Mouse (Mus musculus) common myeloid progenitor, adult 5-6 weeks (primary cell): ENCODE results near the gene Isy1. TPM values are rescaled to one million over a fixed set of nuclear protein-coding genes. Genes with fewer than 3 reads are reported as not detected.

Experiments
- ATAC-seq: replicated peaks from 2 replicates; pipeline ENCODE4 v1.8.0; 2016; ENCODE audit warnings: low read depth, mild to moderate bottlenecking, moderate TSS enrichment, inconsistent platforms; ENCODE audit not compliant: poor library complexity, severe bottlenecking
- total RNA-seq: library from RNA; stranded (forward); fragments of 200-1000, 187-1606 nt; gene quantifications from 2 replicates; pipeline ENCODE4 v1.2.3, GENCODE M21; 2017

Gene Isy1
- total RNA-seq, 1 experiment from 2014 or later = 162 TPM

- peak; percentile 73 for ATAC-seq
Measured at GRCm38 (mm10) chr6:87806028-87806427, 32.6 kb downstream of the Isy1 start.

GRCm38 (mm10) chr6:87805448-87805847 is 33.1 kb downstream of the Isy1 start:
- ATAC-seq = no peak

GRCm38 (mm10) chr6:87804886-87805285 is 33.7 kb downstream of the Isy1 start:
- ATAC-seq = no peak

DNA sequence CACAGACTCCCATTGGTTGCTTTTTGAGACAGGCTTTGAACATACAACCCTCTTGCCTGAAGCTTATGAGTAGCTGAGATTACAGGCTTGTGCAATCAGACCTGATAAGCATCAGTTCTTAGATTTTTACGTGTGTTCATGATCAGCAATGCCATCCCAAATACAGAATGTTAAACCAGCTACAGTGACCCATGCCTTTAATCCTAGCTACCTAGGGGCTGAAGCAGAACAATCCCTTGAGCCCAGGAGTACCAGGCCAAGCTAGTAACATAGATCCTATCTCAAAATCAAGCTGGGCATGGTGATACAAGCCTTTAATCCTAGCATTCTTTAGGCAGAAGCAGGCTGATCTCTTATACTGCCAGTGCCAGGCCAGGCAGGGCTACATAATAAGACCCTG is 34.6 kb downstream of the Isy1 start:
- no peak for ATAC-seq

GRCm38 (mm10) chr6:87802462-87802861 is 36.1 kb downstream of the Isy1 start:
- ATAC-seq = no peak

- ATAC-seq = peak; percentile 42; the same call in 1 of the 2 replicates
Measured at GRCm38 (mm10) chr6:87799576-87799975, 39.0 kb downstream of the Isy1 start.

DNA sequence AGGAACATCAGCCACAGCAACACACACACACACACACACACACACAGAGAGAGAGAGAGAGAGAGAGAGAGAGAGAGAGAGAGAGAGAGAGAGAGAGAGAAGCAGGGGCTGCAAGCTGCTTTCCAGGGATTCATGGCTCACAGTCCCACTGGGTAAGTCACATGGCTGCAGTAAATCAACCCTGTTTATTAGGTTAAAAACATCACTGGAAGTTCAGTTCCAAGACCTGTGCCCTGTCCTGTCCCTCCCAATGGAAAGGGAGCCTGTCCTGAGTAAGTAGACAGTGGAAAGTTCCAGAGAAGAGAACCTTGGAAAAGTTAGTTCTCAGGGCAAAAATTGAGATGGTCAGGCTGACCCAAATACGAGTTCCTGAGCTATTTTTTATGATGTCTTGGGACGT is 41.3 kb downstream of the Isy1 start:
- no peak for ATAC-seq

DNA sequence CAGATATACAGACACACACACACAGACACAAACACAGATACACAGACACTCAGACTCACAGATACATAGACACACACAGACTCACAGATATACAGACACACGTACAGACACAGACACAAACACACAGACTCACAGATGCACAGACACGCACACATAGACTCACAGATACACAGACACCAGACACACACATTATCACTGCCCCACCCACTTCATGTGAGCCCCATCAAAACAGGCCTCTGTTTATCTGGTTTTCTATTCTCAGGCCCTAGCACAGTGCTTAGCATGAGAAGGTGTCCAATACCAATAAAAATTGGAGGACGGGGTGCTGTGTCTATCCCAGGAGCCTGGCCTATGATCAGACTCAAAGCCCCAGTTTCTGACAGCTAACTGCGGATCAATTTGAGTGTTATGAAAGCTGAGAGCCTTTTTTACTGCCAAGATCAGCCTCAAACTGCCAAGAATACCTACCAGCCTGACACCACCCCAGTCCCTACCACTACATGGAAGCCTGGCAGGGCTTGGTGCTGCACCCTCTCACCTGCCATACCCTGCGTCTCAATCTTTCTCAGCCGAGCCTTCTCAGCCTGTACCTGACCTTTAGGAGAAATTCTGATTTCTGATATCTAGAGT is 42.2 kb downstream of the Isy1 start:
- no peak for ATAC-seq

- ATAC-seq = no peak
Measured at GRCm38 (mm10) chr6:87795385-87796150, 43.0 kb downstream of the Isy1 start.

- ATAC-seq = no peak
Measured at GRCm38 (mm10) chr6:87793821-87794510, 44.6 kb downstream of the Isy1 start.

- ATAC-seq = no peak
Measured at GRCm38 (mm10) chr6:87791826-87792225, 46.8 kb downstream of the Isy1 start.

GRCm38 (mm10) chr6:87790779-87791480 is 47.7 kb downstream of the Isy1 start:
- peak; percentile 79 for ATAC-seq

DNA sequence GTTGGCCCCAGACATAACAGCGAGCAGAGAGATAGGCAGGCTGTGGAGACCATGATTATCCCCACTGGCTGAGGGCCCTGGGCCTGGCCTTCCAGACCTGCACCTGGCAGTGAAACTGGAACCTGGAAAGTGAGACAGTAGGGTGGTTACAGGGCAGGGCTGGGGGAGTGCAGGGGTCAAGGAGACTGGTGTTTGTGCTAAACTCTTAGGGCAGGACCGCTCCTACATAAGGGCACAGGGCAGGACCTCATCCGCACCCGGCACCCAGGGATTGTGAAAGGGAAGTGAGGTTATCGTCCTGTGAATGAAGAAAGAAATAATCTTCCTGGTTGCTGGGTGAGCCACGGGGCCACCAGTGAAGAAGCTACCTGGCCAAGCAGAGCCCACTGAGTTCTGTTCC is 48.8 kb downstream of the Isy1 start:
- no peak for ATAC-seq

DNA sequence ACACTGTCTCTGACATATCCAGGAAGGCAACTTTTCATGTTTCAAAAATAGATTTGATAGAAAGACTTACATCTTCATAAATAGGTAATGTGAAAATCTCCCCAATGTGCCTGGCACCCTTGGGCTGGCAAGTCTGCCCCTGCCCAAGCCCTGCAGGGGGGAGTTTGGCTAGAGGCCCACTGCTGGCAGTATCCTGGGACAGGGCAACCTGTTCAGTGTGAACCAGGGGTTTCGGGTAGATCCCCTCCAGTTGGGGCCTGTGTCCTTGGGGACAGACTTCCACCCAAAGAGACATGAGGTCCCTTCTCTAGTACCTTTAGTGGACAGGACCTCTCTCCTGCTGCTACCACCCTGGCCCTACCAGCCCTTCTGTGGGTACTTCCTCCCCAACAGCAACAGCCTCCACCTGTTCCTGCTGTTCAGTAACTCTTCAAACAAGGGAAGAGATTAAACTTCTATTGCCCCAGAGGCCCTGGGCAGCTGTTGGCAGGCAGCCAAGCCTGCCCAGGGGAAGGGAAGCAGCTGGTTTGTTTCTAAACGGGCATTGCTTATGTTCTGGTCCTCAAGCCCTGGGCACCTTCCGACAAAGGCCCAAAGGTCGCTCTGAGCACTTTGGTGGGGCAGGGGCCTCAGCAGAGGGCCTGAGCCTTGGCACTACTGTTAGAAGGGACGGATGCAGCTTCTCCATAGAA is 49.6 kb downstream of the Isy1 start:
- ATAC-seq = peak; percentile 45

DNA sequence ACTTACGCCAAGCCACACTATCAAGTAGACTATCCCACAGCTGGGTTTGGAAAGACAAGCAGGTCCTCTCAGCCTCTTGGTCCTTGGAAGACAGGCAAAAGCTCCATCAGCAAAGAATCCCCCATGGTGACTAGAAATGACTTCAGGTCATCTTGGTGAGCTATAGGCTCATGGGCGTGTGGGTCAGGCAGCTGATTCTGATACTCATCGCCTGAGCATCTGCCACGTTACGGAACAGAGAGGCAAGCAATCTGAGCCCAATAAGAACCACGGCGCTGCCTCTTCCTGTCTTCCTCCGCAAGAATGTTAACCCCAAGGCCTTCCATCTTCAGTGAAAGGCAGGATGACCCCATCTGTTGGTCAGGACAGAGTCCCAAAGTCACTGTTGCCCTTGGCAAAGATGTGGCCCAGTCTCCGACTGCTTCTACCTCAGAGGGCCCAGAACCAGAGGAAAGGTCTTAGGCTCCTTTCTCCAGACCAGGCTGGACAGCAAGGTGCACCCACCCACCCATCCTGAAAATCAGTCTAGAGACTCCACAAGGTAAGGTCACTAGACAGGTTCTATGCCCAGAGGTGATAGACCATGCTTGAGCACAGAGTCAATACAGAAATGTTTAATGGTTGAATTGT is 50.2 kb downstream of the Isy1 start:
- no peak for ATAC-seq

GRCm38 (mm10) chr6:87787108-87787890 is 51.3 kb downstream of the Isy1 start:
- ATAC-seq = no peak

GRCm38 (mm10) chr6:87786621-87787020 is 52.0 kb downstream of the Isy1 start:
- no peak for ATAC-seq

DNA sequence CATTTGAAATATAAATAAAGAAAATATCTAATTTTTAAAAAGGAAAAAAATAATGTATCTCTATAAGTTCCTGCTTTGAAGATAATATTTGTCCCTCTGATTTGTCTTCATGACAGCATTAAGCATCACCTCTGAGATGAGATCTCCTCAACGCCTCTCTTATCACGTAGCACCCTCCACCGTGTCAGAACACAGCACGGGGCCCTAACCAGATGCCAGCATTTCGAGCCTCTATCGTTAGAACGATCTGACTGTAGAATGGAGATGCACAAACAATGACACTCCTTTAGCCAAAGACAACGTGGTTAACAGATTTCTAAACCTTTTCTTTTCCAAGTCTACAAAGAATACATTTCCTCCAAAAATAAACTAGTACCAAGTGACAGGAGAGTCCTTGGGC is 54.6 kb downstream of the Isy1 start:
- ATAC-seq = no peak
